Mouse (Mus musculus): Measurements from ENCODE around the gene Nvl.
A peak's percentile ranks its signal among the peaks of the same experiment; 100 is the strongest.

- TF ChIP-seq POLR2A (IDR thresholded peaks at IDR 0.05; ENCODE audit: borderline replicate concordance, extremely low read depth, insufficient read depth, insufficient read length, poor library complexity, severe bottlenecking) (no peak), CTCF (IDR thresholded peaks at IDR 0.05; ENCODE audit: borderline replicate concordance, extremely low read depth, insufficient read depth, insufficient read length) (0 out of 2 replicates have a peak, but pooled peaks have one; percentile 21)
Measured at GRCm38 (mm10) chr1:181049328-181049842, 94.6 kb downstream of the Nvl start.
